Mouse (Mus musculus): ENCODE results near the gene Btbd9. TPM values are rescaled to one million over a fixed set of nuclear protein-coding genes. Genes with fewer than 3 reads are reported as not detected.

The Btbd9 gene
- polyA plus RNA-seq, 1 experiment = 21.3 TPM

DNA sequence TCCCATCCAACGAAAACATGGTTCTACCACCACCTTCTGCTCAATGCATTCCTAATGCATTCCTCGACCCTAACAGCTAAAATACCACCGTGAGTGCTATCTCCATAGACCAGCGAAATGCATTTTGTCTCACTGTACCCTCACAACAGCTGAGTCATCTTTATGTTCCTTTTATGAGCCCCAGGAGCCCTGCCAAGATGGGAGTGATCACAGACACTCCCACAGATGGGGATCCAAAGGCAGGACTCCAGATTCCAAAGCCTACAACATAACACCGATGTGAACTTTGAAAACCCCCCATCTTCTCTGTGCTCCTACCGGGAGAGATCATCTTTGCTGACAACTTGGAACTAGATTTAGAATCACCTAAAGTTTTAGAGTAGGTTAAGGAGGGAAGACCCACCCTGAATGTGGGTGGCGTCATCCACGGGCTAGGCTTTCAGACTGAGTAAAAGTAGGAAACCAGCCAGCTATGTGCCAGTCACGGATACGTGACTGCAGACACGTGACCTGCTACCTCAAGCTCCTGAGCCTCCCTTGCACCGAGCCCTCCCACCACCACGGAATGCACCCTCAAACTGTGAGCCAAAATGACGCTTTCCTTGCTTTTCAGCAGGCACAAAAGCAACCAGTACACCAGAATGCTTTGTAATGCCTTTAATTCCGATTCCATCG is 33.2 kb upstream of the Btbd9 start:
- peaks cover 7% of the 10 kb centered on the region for H3K36me3 ChIP-seq (ENCODE audit: control insufficient read depth, insufficient read depth)
- no peaks in the 10 kb centered on the region for H3K27me3 ChIP-seq (ENCODE audit: control insufficient read depth, insufficient read depth, insufficient read length)
- no peak for TF ChIP-seq TCF12 (IDR thresholded peaks at IDR 0.05; ENCODE audit: insufficient read depth, poor library complexity, severe bottlenecking)
- TF ChIP-seq POLR2AphosphoS2 (IDR thresholded peaks at IDR 0.05; ENCODE audit: insufficient read length, low read depth) = peak; percentile 54
- TF ChIP-seq USF1 (IDR thresholded peaks at IDR 0.05; ENCODE audit: low read depth) = peak; percentile 86
- no peak overlapping the region for H3K4me3 ChIP-seq
- no peak overlapping the region for H3ac ChIP-seq (ENCODE audit: control insufficient read depth, insufficient read length)
- peaks cover 63% of the 10 kb centered on the region for H3K79me2 ChIP-seq (ENCODE audit: control insufficient read depth, insufficient read depth)
- peak overlapping the region; percentile 48 for H3K4me2 ChIP-seq (ENCODE audit: low read depth)

DNA sequence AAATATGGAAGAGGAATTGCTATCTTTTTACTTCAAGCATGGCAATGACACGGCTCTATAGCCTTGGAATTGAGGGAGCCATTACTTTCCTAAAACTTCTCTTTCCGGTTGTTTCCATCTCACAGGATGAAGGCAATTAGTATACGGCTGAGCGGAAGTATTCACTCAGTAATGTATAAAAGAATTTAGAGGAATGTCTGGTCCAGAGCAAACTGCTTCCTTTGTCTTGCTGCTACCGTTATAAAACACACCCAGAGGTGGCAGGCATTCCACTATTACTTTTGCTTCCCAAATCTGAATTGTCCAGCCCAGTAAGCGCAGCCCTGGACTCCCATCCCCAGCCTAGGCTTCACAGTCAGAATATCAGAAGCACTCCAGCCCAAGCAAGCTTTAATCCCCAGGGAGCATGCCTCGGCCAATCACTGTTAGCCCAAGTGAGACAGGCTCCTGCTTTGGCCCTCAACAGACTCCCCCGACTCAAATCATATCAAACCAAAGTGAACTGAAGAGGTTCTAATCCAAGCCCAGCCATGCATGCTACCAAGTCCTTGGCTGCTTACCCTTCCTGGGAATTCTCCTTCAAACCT is 31.7 kb upstream of the Btbd9 start:
- Histone ChIP-seq H3ac (ENCODE audit: control insufficient read depth, insufficient read length) (no peak overlapping the region), H3K4me2 (ENCODE audit: low read depth) (no peak overlapping the region), H3K27me3 (ENCODE audit: control insufficient read depth, insufficient read depth, insufficient read length) (no peaks in the 10 kb centered on the region), H3K79me2 (ENCODE audit: control insufficient read depth, insufficient read depth) (peaks cover 63% of the 10 kb centered on the region), H3K4me3 (no peak overlapping the region), H3K36me3 (ENCODE audit: control insufficient read depth, insufficient read depth) (peaks cover 16% of the 10 kb centered on the region)
- TF ChIP-seq REST (IDR thresholded peaks at IDR 0.05; ENCODE audit: insufficient read depth, insufficient read length) (no peak), MYOG (IDR thresholded peaks at IDR 0.05; ENCODE audit: control insufficient read depth in 1 of 3, insufficient read depth in 1 of 3, insufficient read length in 2 of 3, low read depth in 2 of 3) (no peak), MYOD1 (IDR thresholded peaks at IDR 0.05; ENCODE audit: control insufficient read depth in 1 of 3, insufficient read length in 2 of 3, low read depth in 2 of 3) (no peak), E2F4 (IDR thresholded peaks at IDR 0.05; ENCODE audit: insufficient read depth) (no peak), POLR2A (IDR thresholded peaks at IDR 0.05; ENCODE audit: insufficient read length, low read depth) (no peak), TCF12 (IDR thresholded peaks at IDR 0.05; ENCODE audit: insufficient read depth, poor library complexity, severe bottlenecking) (no peak), USF1 (IDR thresholded peaks at IDR 0.05; ENCODE audit: low read depth) (no peak), SRF (IDR thresholded peaks at IDR 0.05; ENCODE audit: control insufficient read depth, insufficient read length, low read depth) (no peak)

- TF ChIP-seq MAX (IDR thresholded peaks at IDR 0.05; ENCODE audit: low read depth) = no peak
- TF ChIP-seq REST (IDR thresholded peaks at IDR 0.05; ENCODE audit: insufficient read depth, insufficient read length) = no peak
- TF ChIP-seq MYOG (IDR thresholded peaks at IDR 0.05; ENCODE audit: control insufficient read depth in 1 of 3, insufficient read depth in 1 of 3, insufficient read length in 2 of 3, low read depth in 2 of 3) = no peak
- TF ChIP-seq CEBPB (IDR thresholded peaks at IDR 0.05; ENCODE audit: insufficient read depth, poor library complexity, severe bottlenecking) = no peak
- no peak for TF ChIP-seq POLR2A (IDR thresholded peaks at IDR 0.05; ENCODE audit: insufficient read length, low read depth)
- no peak for TF ChIP-seq E2F4 (IDR thresholded peaks at IDR 0.05; ENCODE audit: insufficient read depth)
- TF ChIP-seq MYOD1 (IDR thresholded peaks at IDR 0.05; ENCODE audit: control insufficient read depth in 1 of 3, insufficient read length in 2 of 3, low read depth in 2 of 3) = no peak
- no peak for TF ChIP-seq SRF (IDR thresholded peaks at IDR 0.05; ENCODE audit: control insufficient read depth, insufficient read length, low read depth)
- no peak for TF ChIP-seq POLR2AphosphoS2 (IDR thresholded peaks at IDR 0.05; ENCODE audit: insufficient read length, low read depth)
- no peak for TF ChIP-seq TCF12 (IDR thresholded peaks at IDR 0.05; ENCODE audit: insufficient read depth, poor library complexity, severe bottlenecking)
- no peak for TF ChIP-seq USF1 (IDR thresholded peaks at IDR 0.05; ENCODE audit: low read depth)
- TF ChIP-seq TCF3 (IDR thresholded peaks at IDR 0.05; ENCODE audit: insufficient read length, low read depth) = no peak
- Histone ChIP-seq H3ac (ENCODE audit: control insufficient read depth, insufficient read length) (no peak overlapping the region), H3K27me3 (ENCODE audit: control insufficient read depth, insufficient read depth, insufficient read length) (no peaks in the 10 kb centered on the region), H3K36me3 (ENCODE audit: control insufficient read depth, insufficient read depth) (peaks cover 23% of the 10 kb centered on the region), H3K79me2 (ENCODE audit: control insufficient read depth, insufficient read depth) (peaks cover 63% of the 10 kb centered on the region), H3K4me3 (no peak overlapping the region), H3K4me2 (ENCODE audit: low read depth) (no peak overlapping the region)
These were observed 31.0 kb upstream of the Btbd9 start for GRCm38 (mm10) chr17:30607330-30607729.

DNA sequence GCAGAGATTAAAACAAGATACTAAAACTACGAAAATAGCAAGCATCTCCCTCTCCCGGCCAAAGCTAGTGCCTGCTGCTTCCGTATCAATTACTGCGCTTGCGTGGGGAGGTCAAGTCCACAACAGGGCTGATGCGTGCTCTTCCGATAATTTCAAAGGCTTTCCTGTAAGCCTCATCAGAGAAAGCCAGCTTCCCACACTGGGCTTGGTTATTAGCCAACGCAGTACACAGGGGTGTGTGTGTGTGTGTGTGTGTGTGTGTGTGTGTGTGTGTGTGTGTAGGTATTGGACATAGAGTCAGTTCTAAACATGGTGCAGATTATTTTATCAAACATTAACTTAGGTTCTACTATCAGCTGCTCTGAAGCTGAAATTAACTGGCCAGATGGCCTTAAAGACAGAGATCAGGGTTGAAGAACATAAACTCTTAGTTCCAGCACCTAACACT is 30.4 kb upstream of the Btbd9 start:
- Histone ChIP-seq H3ac (ENCODE audit: control insufficient read depth, insufficient read length) (no peak overlapping the region), H3K36me3 (ENCODE audit: control insufficient read depth, insufficient read depth) (peaks cover 29% of the 10 kb centered on the region), H3K4me3 (no peak overlapping the region), H3K79me2 (ENCODE audit: control insufficient read depth, insufficient read depth) (peaks cover 59% of the 10 kb centered on the region), H3K27me3 (ENCODE audit: control insufficient read depth, insufficient read depth, insufficient read length) (no peaks in the 10 kb centered on the region), H3K4me2 (ENCODE audit: low read depth) (no peak overlapping the region)
- TF ChIP-seq MAX (IDR thresholded peaks at IDR 0.05; ENCODE audit: low read depth) = no peak
- TF ChIP-seq TCF12 (IDR thresholded peaks at IDR 0.05; ENCODE audit: insufficient read depth, poor library complexity, severe bottlenecking) = no peak
- TF ChIP-seq USF1 (IDR thresholded peaks at IDR 0.05; ENCODE audit: low read depth) = no peak
- no peak for TF ChIP-seq MYOD1 (IDR thresholded peaks at IDR 0.05; ENCODE audit: control insufficient read depth in 1 of 3, insufficient read length in 2 of 3, low read depth in 2 of 3)
- no peak for TF ChIP-seq CEBPB (IDR thresholded peaks at IDR 0.05; ENCODE audit: insufficient read depth, poor library complexity, severe bottlenecking)
- no peak for TF ChIP-seq MYOG (IDR thresholded peaks at IDR 0.05; ENCODE audit: control insufficient read depth in 1 of 3, insufficient read depth in 1 of 3, insufficient read length in 2 of 3, low read depth in 2 of 3)
- TF ChIP-seq POLR2AphosphoS2 (IDR thresholded peaks at IDR 0.05; ENCODE audit: insufficient read length, low read depth) = no peak
- no peak for TF ChIP-seq E2F4 (IDR thresholded peaks at IDR 0.05; ENCODE audit: insufficient read depth)
- TF ChIP-seq POLR2A (IDR thresholded peaks at IDR 0.05; ENCODE audit: insufficient read length, low read depth) = no peak
- TF ChIP-seq REST (IDR thresholded peaks at IDR 0.05; ENCODE audit: insufficient read depth, insufficient read length) = no peak
- no peak for TF ChIP-seq SRF (IDR thresholded peaks at IDR 0.05; ENCODE audit: control insufficient read depth, insufficient read length, low read depth)
- no peak for TF ChIP-seq TCF3 (IDR thresholded peaks at IDR 0.05; ENCODE audit: insufficient read length, low read depth)
